ENCODE assay signal across 10 mouse cellular contexts in the genomic region with DNA sequence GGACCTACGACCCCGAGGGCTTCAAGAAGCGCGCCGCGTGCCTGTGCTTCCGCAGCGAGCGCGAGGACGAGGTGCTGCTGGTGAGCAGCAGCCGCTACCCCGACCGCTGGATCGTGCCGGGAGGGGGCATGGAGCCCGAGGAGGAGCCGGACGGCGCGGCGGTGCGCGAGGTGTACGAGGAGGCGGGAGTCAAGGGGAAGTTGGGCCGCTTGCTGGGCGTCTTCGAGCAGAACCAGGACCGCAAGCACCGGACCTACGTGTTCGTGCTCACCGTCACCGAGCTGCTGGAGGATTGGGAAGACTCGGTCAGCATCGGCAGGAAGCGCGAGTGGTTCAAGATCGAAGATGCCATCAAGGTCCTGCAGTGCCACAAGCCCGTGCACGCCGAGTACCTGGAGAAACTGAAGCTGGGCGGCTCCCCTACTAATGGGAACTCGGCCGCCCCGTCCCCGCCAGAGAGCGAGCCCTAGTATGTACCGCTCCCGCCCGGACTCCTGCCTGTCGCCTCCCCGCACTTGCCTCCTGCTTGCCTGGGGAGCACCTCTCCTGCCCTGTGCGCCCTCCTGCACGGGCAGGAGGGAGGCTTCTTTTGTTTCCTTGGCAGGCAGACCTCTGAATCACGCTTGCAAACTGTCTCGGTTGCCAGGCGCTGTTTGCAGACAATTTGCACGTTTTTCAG. TPM values are rescaled to one million over a fixed set of nuclear protein-coding genes. Genes with fewer than 3 reads are reported as not detected.
A peak's percentile ranks its signal among the peaks of the same experiment; 100 is the strongest.
DNase-seq lines count a peak whose midpoint lies in the region; ATAC-seq lines count a peak whose summit lies in the region.
"Not testable (repeated sequence)": the region's sequence is repeated elsewhere in the genome, so short reads cannot be mapped to it uniquely, and the experiment has no call there.
"Had no signal": no experiment of that assay in that cellular context is flagged by ENCODE, and none has a peak within 500 bp of the region (broad histone marks: within the 10 kb centered on the region; RNA-seq: fewer than 3 reads in every experiment).

No protein-coding gene starts in this region.

- H3K27ac ChIP-seq in forebrain, embryonic 16.5 days (ENCODE audit: low read length); hindbrain, embryonic 10.5 days; kidney, embryonic 15.5 days; limb, embryonic 15.5 days; stomach, embryonic 16.5 days (ENCODE audit: low read length): not testable (repeated sequence)
- 0 out of 2 replicates have a peak overlapping the region, but pooled peaks have one; percentile 55 for H3K27ac ChIP-seq in midbrain, embryonic 16.5 days (ENCODE audit: low read length)

- H3K4me1 ChIP-seq in forebrain, embryonic 16.5 days (replicated peaks; ENCODE audit: control insufficient read depth, insufficient read depth, low read length); hindbrain, embryonic 10.5 days (replicated peaks); kidney, embryonic 15.5 days; limb, embryonic 15.5 days; midbrain, embryonic 16.5 days (ENCODE audit: control insufficient read depth, insufficient read depth, low read length); stomach, embryonic 16.5 days (ENCODE audit: control insufficient read depth, insufficient read depth, low read length): not testable (repeated sequence)

- not testable (repeated sequence) for H3K9me3 ChIP-seq in forebrain, embryonic 16.5 days (ENCODE audit: control insufficient read depth, low read length); hindbrain, embryonic 10.5 days; kidney, embryonic 15.5 days (replicated peaks); limb, embryonic 15.5 days; midbrain, embryonic 16.5 days (replicated peaks; ENCODE audit: control insufficient read depth, low read length, poor library complexity, severe bottlenecking); stomach, embryonic 16.5 days (replicated peaks; ENCODE audit: control insufficient read depth, low read length)

- peak; percentile 70 for ATAC-seq in forebrain, embryonic 16.5 days
- ATAC-seq in kidney, embryonic 15.5 days (replicated peaks; ENCODE audit: low FRiP score): peak; percentile 72
- ATAC-seq in limb, embryonic 15.5 days (ENCODE audit: insufficient number of reproducible peaks, low FRiP score, low TSS enrichment, low read depth): peak; percentile 59; the same call in 1 of the 2 replicates
- peak; percentile 77 for ATAC-seq in midbrain, embryonic 16.5 days
- ATAC-seq in stomach, embryonic 16.5 days (ENCODE audit: insufficient read depth, low FRiP score): peak; percentile 57; the same call in 1 of the 2 replicates

- not testable (repeated sequence) for H3K9ac ChIP-seq in forebrain, embryonic 16.5 days (replicated peaks; ENCODE audit: low read depth, low read length); kidney, embryonic 15.5 days; limb, embryonic 15.5 days; midbrain, embryonic 16.5 days (ENCODE audit: low read depth, low read length); stomach, embryonic 16.5 days (ENCODE audit: low read length)

- not testable (repeated sequence) for H3K27me3 ChIP-seq in forebrain, embryonic 16.5 days (replicated peaks; ENCODE audit: control insufficient read depth, insufficient read depth, low read length); hindbrain, embryonic 10.5 days (ENCODE audit: insufficient read depth, poor library complexity, severe bottlenecking); kidney, embryonic 15.5 days; limb, embryonic 15.5 days; midbrain, embryonic 16.5 days (ENCODE audit: control insufficient read depth, insufficient read depth, low read depth, low read length); stomach, embryonic 16.5 days (ENCODE audit: control insufficient read depth, insufficient read depth, low read length)

- WGBS in forebrain, embryonic 16.5 days: 0% methylated on average over 4 of the region's 60 CpGs
- WGBS in hindbrain, embryonic 10.5 days: 13% methylated on average over 27 of the region's 60 CpGs
- WGBS in kidney, embryonic 15.5 days: 19% methylated on average over 19 of the region's 60 CpGs
- 28% methylated on average over 11 of the region's 60 CpGs for WGBS in limb, embryonic 15.5 days
- 20% methylated on average over 1 of the region's 60 CpGs for WGBS in midbrain, embryonic 16.5 days
- 19% methylated on average over 10 of the region's 60 CpGs for WGBS in stomach, embryonic 16.5 days

- DNase-seq in adrenal gland, postnatal 10 days: peak; percentile 4
- peak; percentile 3 to 17 for DNase-seq in cerebellum, postnatal 36 days
- DNase-seq in hindbrain, embryonic 10.5 days (ENCODE audit: low spot score): peak; percentile 4

- H3K4me3 ChIP-seq in forebrain, embryonic 16.5 days (replicated peaks; ENCODE audit: low read length): peak overlapping the region; percentile 40
- peak overlapping the region; percentile 50 for H3K4me3 ChIP-seq in hindbrain, embryonic 10.5 days
- H3K4me3 ChIP-seq in kidney, embryonic 15.5 days (replicated peaks): peak overlapping the region; percentile 36
- H3K4me3 ChIP-seq in limb, embryonic 15.5 days: peak overlapping the region; percentile 33
- peak overlapping the region; percentile 42 for H3K4me3 ChIP-seq in midbrain, embryonic 16.5 days (ENCODE audit: low read depth, low read length)
- peak overlapping the region; percentile 23 for H3K4me3 ChIP-seq in stomach, embryonic 16.5 days (replicated peaks; ENCODE audit: low read length)

- H3K4me2 ChIP-seq in forebrain, embryonic 16.5 days (ENCODE audit: low read length): peak overlapping the region; percentile 53; the same call in 1 of the 2 replicates
- H3K4me2 ChIP-seq in kidney, embryonic 15.5 days: peak overlapping the region; percentile 53
- peak overlapping the region; percentile 35 for H3K4me2 ChIP-seq in limb, embryonic 15.5 days
- 0 out of 2 replicates have a peak overlapping the region, but pooled peaks have one; percentile 53 for H3K4me2 ChIP-seq in midbrain, embryonic 16.5 days (ENCODE audit: low read length)
- peak overlapping the region; percentile 44 for H3K4me2 ChIP-seq in stomach, embryonic 16.5 days (ENCODE audit: low read depth, low read length)

- not testable (repeated sequence) for H3K36me3 ChIP-seq in forebrain, embryonic 16.5 days (ENCODE audit: control insufficient read depth, insufficient read depth); hindbrain, embryonic 10.5 days; kidney, embryonic 15.5 days; limb, embryonic 15.5 days; midbrain, embryonic 16.5 days (ENCODE audit: control insufficient read depth, insufficient read depth, low read length); stomach, embryonic 16.5 days (ENCODE audit: control insufficient read depth, insufficient read depth, low read length)

RNA-seq across cellular contexts. Expression of gene Nudt11, which starts 0.8 kb away (rescaled TPM):
- total RNA-seq in adrenal gland, postnatal 10 days (2021): 10 to 100 TPM; 11.2 to 12.3 TPM
- 19.0 and 19.3 TPM in 2 replicates for polyA plus RNA-seq in forebrain, embryonic 16.5 days (2015; fragmentation: Nextera tagmentation; extraction: Ambion mirVana)
- polyA plus RNA-seq in hindbrain, embryonic 10.5 days (2016; fragmentation: Nextera tagmentation; extraction: Ambion mirVana): 6.7 and 8.0 TPM in 2 replicates
- 4.3 and 4.8 TPM in 2 replicates for polyA plus RNA-seq in kidney, embryonic 15.5 days (2015; fragmentation: Nextera tagmentation; extraction: Ambion mirVana)
- 2.7 and 3.3 TPM in 2 replicates for polyA plus RNA-seq in limb, embryonic 15.5 days (2015; fragmentation: Nextera tagmentation; extraction: Ambion mirVana)
- 25.6 and 27.7 TPM in 2 replicates for polyA plus RNA-seq in midbrain, embryonic 16.5 days (2015; fragmentation: Nextera tagmentation; extraction: Ambion mirVana)
- polyA plus RNA-seq in stomach, embryonic 16.5 days (2015; fragmentation: Nextera tagmentation; extraction: Ambion mirVana): 1.4 and 1.5 TPM in 2 replicates

RNA-seq across cellular contexts. Expression of gene AU022751, which starts 35.1 kb away (rescaled TPM):
- total RNA-seq in adrenal gland, postnatal 10 days (2021): under 1 TPM in 1 of 2 experiments, not detected in 1; 0.15 TPM
- polyA plus RNA-seq in forebrain, embryonic 16.5 days (2015; fragmentation: Nextera tagmentation; extraction: Ambion mirVana): 0.12 TPM in 1 of 2 replicates, not detected in the other
- polyA plus RNA-seq in hindbrain, embryonic 10.5 days (2016; fragmentation: Nextera tagmentation; extraction: Ambion mirVana): not detected in 2 replicates
- not detected in 2 replicates for polyA plus RNA-seq in kidney, embryonic 15.5 days (2015; fragmentation: Nextera tagmentation; extraction: Ambion mirVana)
- polyA plus RNA-seq in limb, embryonic 15.5 days (2015; fragmentation: Nextera tagmentation; extraction: Ambion mirVana): not detected in 2 replicates
- not detected in 2 replicates for polyA plus RNA-seq in midbrain, embryonic 16.5 days (2015; fragmentation: Nextera tagmentation; extraction: Ambion mirVana)
- not detected in 2 replicates for polyA plus RNA-seq in stomach, embryonic 16.5 days (2015; fragmentation: Nextera tagmentation; extraction: Ambion mirVana)
- polyA plus RNA-seq: small intestine, adult 2 months; thymus, postnatal 0 days had no signal
